Mouse (Mus musculus): ENCODE measurements around the gene Als2cr12.
"Not testable (repeated sequence)": the region's sequence is repeated elsewhere in the genome, so short reads cannot be mapped to it uniquely, and the experiment has no call there.

Gene Als2cr12

GRCm38 (mm10) chr1:58678412-58678811 lies 17.4 kb downstream of the Als2cr12 start:
- DNase-seq: not testable (repeated sequence)

GRCm38 (mm10) chr1:58677575-58677974 lies 18.2 kb downstream of the Als2cr12 start:
- DNase-seq: peak; percentile 63

- DNase-seq: no peak
Observed at GRCm38 (mm10) chr1:58675011-58675410, 20.8 kb downstream of the Als2cr12 start.

- DNase-seq: no peak
Observed at GRCm38 (mm10) chr1:58672116-58672515, 23.7 kb downstream of the Als2cr12 start.

GRCm38 (mm10) chr1:58669635-58670034 lies 26.2 kb downstream of the Als2cr12 start:
- DNase-seq: not testable (repeated sequence)

GRCm38 (mm10) chr1:58668191-58668590 lies 27.6 kb downstream of the Als2cr12 start:
- no peak for DNase-seq

- not testable (repeated sequence) for DNase-seq
Observed at GRCm38 (mm10) chr1:58663365-58663764, 32.4 kb downstream of the Als2cr12 start.

- DNase-seq: not testable (repeated sequence)
Observed at GRCm38 (mm10) chr1:58662671-58663070, 33.1 kb downstream of the Als2cr12 start.

- peak; percentile 79 for DNase-seq
Observed at GRCm38 (mm10) chr1:58652480-58653403, 43.0 kb downstream of the Als2cr12 start.

GRCm38 (mm10) chr1:58651571-58652456 lies 44.0 kb downstream of the Als2cr12 start:
- not testable (repeated sequence) for DNase-seq

- DNase-seq: not testable (repeated sequence)
Observed at GRCm38 (mm10) chr1:58628847-58629246, 66.9 kb downstream of the Als2cr12 start.

GRCm38 (mm10) chr1:58621996-58622748 lies 73.6 kb downstream of the Als2cr12 start:
- no peak for DNase-seq

GRCm38 (mm10) chr1:58621251-58621650 lies 74.5 kb downstream of the Als2cr12 start:
- no peak for DNase-seq

- no peak for DNase-seq
Observed at GRCm38 (mm10) chr1:58618766-58619165, 77.0 kb downstream of the Als2cr12 start.

GRCm38 (mm10) chr1:58617978-58618668 lies 77.7 kb downstream of the Als2cr12 start:
- no peak for DNase-seq

GRCm38 (mm10) chr1:58617076-58617475 lies 78.7 kb downstream of the Als2cr12 start:
- DNase-seq: no peak

GRCm38 (mm10) chr1:58616176-58616575 lies 79.6 kb downstream of the Als2cr12 start:
- DNase-seq: peak; percentile 10

- DNase-seq: no peak
Observed at GRCm38 (mm10) chr1:58615146-58615545, 80.6 kb downstream of the Als2cr12 start.

- DNase-seq: no peak
Observed at GRCm38 (mm10) chr1:58614424-58614823, 81.4 kb downstream of the Als2cr12 start.

GRCm38 (mm10) chr1:58613786-58614185 lies 82.0 kb downstream of the Als2cr12 start:
- peak; percentile 9 for DNase-seq

- no peak for DNase-seq
Observed at GRCm38 (mm10) chr1:58610611-58611010, 85.2 kb downstream of the Als2cr12 start.

- no peak for DNase-seq
Observed at GRCm38 (mm10) chr1:58610166-58610565, 85.6 kb downstream of the Als2cr12 start.
